Mouse (Mus musculus): ENCODE data around the gene Prep. TPM values are rescaled to one million over a fixed set of nuclear protein-coding genes. Genes with fewer than 3 reads are reported as not detected.
"Not testable (repeated sequence)": the region's sequence is repeated elsewhere in the genome, so short reads cannot be mapped to it uniquely, and the experiment has no call there.

The Prep gene
- total RNA-seq, 4 experiments from 2014 or later: 16.5 to 27.6 (median 19.4) TPM

GRCm38 (mm10) chr10:45121637-45122036 lies 54.6 kb downstream of the Prep start:
- no peak for DNase-seq

- DNase-seq: no peak
Measured at GRCm38 (mm10) chr10:45122476-45122875, 55.5 kb downstream of the Prep start.

GRCm38 (mm10) chr10:45123011-45123410 lies 56.0 kb downstream of the Prep start:
- no peak for DNase-seq

GRCm38 (mm10) chr10:45129105-45129504 lies 62.1 kb downstream of the Prep start:
- DNase-seq: no peak

GRCm38 (mm10) chr10:45130004-45130403 lies 63.0 kb downstream of the Prep start:
- DNase-seq: no peak

GRCm38 (mm10) chr10:45132371-45132770 lies 65.4 kb downstream of the Prep start:
- no peak for DNase-seq

- DNase-seq: no peak
Measured at GRCm38 (mm10) chr10:45136806-45137205, 69.8 kb downstream of the Prep start.

GRCm38 (mm10) chr10:45139910-45140309 lies 72.9 kb downstream of the Prep start:
- DNase-seq: no peak

GRCm38 (mm10) chr10:45140474-45141212 lies 73.6 kb downstream of the Prep start:
- no peak for DNase-seq

- DNase-seq: no peak
Measured at GRCm38 (mm10) chr10:45142359-45142758, 75.4 kb downstream of the Prep start.

GRCm38 (mm10) chr10:45144038-45144817 lies 77.2 kb downstream of the Prep start:
- no peak for DNase-seq

- DNase-seq: no peak
Measured at GRCm38 (mm10) chr10:45146821-45147220, 79.8 kb downstream of the Prep start.

GRCm38 (mm10) chr10:45151137-45151536 lies 84.1 kb downstream of the Prep start:
- no peak for DNase-seq

- DNase-seq: no peak
Measured at GRCm38 (mm10) chr10:45151771-45152692, 85.0 kb downstream of the Prep start.

- DNase-seq: no peak
Measured at GRCm38 (mm10) chr10:45154557-45155060, 87.6 kb downstream of the Prep start.

- DNase-seq: no peak
Measured at GRCm38 (mm10) chr10:45165851-45166250, 98.8 kb downstream of the Prep start.

GRCm38 (mm10) chr10:45173927-45174326 lies 106.9 kb downstream of the Prep start:
- no peak for DNase-seq

GRCm38 (mm10) chr10:45174345-45174744 lies 107.3 kb downstream of the Prep start:
- DNase-seq: no peak

GRCm38 (mm10) chr10:45177798-45178197 lies 110.8 kb downstream of the Prep start, which contains the start of gene Popdc3:
Gene Popdc3 (plus strand): TSS chr10:45178098.
- not testable (repeated sequence) for DNase-seq

- DNase-seq: no peak
Measured at GRCm38 (mm10) chr10:45180677-45181326, 113.8 kb downstream of the Prep start.

GRCm38 (mm10) chr10:45181344-45181743 lies 114.3 kb downstream of the Prep start:
- DNase-seq: no peak

GRCm38 (mm10) chr10:45185457-45185856 lies 118.5 kb downstream of the Prep start:
- DNase-seq: no peak
